Mouse (Mus musculus) embryonic fibroblast, embryonic 13.5 days (primary cell): ENCODE data around the gene Olfr1223.

Experiments used
- CTCF ChIP-seq: IDR thresholded peaks from 2 replicates; pipeline ENCODE4 v1.5.1; 2011; ENCODE audit warnings: mild to moderate bottlenecking, control low read depth, low read length, moderate library complexity, borderline replicate concordance; ENCODE audit not compliant: insufficient read depth
- POLR2A ChIP-seq: IDR thresholded peaks from 2 replicates; pipeline ENCODE4 v1.6.1; 2011; ENCODE audit warnings: low read depth, mild to moderate bottlenecking, control low read depth, low read length, moderate library complexity

DNA sequence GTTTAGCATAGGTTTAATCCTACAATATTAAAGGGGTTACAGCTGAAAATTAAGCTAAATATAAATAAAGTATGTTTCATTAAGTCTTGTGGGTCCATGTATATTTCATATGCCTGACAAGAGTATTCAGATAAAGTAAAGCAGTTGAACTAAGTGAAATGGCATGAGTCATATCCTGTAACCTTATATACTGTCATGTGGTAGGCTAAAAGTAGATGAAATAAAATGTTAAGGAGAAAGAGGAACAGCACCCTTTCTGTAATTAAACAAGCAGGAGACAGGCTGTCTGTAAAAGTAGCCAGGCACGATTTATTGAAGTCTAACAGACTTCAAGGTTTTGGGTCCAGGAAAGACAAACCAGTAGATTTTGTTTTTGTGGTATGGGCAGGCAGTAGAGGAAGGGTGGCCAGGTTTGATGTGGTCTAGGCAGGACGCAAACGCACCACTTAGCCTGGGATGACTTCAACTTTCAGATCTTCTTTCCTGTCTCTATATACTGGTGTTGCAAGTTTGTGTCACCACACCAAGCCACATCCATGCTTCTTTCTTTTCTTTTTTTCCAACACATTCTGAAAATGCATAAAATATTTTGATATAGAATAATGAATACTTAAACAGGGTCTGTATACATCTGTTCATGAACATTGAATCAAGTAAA lies 45.1 kb upstream of the Olfr1223 start:
- TF ChIP-seq CTCF, result no peak
- TF ChIP-seq POLR2A, result no peak
